Mouse (Mus musculus) liver, postnatal 0 days (tissue): ENCODE measurements around the gene Kpnb1.

Source experiments
- CTCF ChIP-seq: sonication (generic); IDR thresholded peaks from 2 replicates; pipeline ENCODE4 v1.5.1; 2016; ENCODE audit warnings: antibody characterized with exemption, low read depth
- EP300 ChIP-seq: IDR thresholded peaks from 2 replicates; pipeline ENCODE4 v1.6.1; 2016; ENCODE audit warnings: antibody characterized with exemption, low read depth, mild to moderate bottlenecking

DNA sequence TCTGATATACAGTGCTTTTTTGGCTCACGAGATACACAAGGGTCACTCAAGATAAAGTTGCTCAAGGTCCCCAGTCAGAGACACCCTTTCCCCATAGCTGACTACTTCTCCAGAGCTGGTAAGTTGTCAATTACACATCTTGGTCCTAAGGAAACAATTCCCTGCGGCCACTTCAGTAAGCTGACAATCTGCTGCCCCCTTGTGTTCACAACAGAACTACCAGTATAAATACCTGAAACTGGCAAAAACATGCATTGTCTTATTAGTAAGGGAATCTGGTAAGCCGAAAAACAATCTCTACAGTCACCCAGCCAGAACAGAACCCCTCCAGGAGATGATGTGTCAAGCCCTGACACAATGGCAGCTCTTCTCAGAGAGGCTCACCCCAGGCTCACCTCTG lies 10.8 kb downstream of the Kpnb1 start:
- TF ChIP-seq CTCF (peak; percentile 74), EP300 (no peak)
